Mouse (Mus musculus): Measurements from ENCODE around the gene Lrtm2. TPM values are rescaled to one million over a fixed set of nuclear protein-coding genes. Genes with fewer than 3 reads are reported as not detected.

Lrtm2 gene
- polyA plus RNA-seq, 1 experiment from 2014 or later = 1.1 TPM

GRCm38 (mm10) chr6:119332111-119332510 is 1.5 kb upstream of the Lrtm2 start:
- Histone ChIP-seq H3K27ac (no peak overlapping the region), H3K9me3 (no peaks in the 10 kb centered on the region), H3K9ac (no peak overlapping the region), H3K27me3 (replicated peaks) (peaks cover 53% of the 10 kb centered on the region), H3K36me3 (no peaks in the 10 kb centered on the region), H3K4me3 (no peak overlapping the region), H3K4me2 (replicated peaks) (no peak overlapping the region), H3K4me1 (peaks cover 39% of the 10 kb centered on the region)
- no peak for ATAC-seq (ENCODE audit: low FRiP score, low read depth)
- 0% methylated on average over 1 of the region's 1 CpGs for WGBS

- peaks cover 45% of the 10 kb centered on the region for H3K4me1 ChIP-seq
- peak overlapping the region; percentile 67 for H3K4me2 ChIP-seq (replicated peaks)
- H3K4me3 ChIP-seq = peak overlapping the region; percentile 39
- no peaks in the 10 kb centered on the region for H3K36me3 ChIP-seq
- ATAC-seq (ENCODE audit: low FRiP score, low read depth) = no peak
- 13% methylated on average over 6 of the region's 6 CpGs for WGBS
- H3K27me3 ChIP-seq (replicated peaks) = peaks cover 53% of the 10 kb centered on the region
- peak overlapping the region; percentile 38 for H3K9ac ChIP-seq
- H3K9me3 ChIP-seq = no peaks in the 10 kb centered on the region
- no peak overlapping the region for H3K27ac ChIP-seq
Measured at GRCm38 (mm10) chr6:119329936-119330335, 630 bp downstream of the Lrtm2 start.

- 0 out of 2 replicates have a peak overlapping the region, but pooled peaks have one; percentile 1 for H3K4me3 ChIP-seq
- H3K4me1 ChIP-seq = peaks cover 45% of the 10 kb centered on the region
- peak; percentile 56 for ATAC-seq (ENCODE audit: low FRiP score, low read depth)
- H3K36me3 ChIP-seq = no peaks in the 10 kb centered on the region
- H3K9me3 ChIP-seq = no peaks in the 10 kb centered on the region
- WGBS = 5% methylated on average over 8 of the region's 8 CpGs
- H3K27ac ChIP-seq = no peak overlapping the region
- H3K9ac ChIP-seq = no peak overlapping the region
- H3K4me2 ChIP-seq (replicated peaks) = peak overlapping the region; percentile 67
- peaks cover 53% of the 10 kb centered on the region for H3K27me3 ChIP-seq (replicated peaks)
Measured at GRCm38 (mm10) chr6:119329215-119329714, 1.3 kb downstream of the Lrtm2 start.

GRCm38 (mm10) chr6:119328521-119329115 is 1.9 kb downstream of the Lrtm2 start:
- Histone ChIP-seq H3K36me3 (no peaks in the 10 kb centered on the region), H3K4me1 (peaks cover 41% of the 10 kb centered on the region), H3K27me3 (replicated peaks) (peaks cover 53% of the 10 kb centered on the region), H3K27ac (no peak overlapping the region), H3K9me3 (no peaks in the 10 kb centered on the region), H3K9ac (no peak overlapping the region), H3K4me2 (replicated peaks) (peak overlapping the region; percentile 67), H3K4me3 (no peak overlapping the region)
- 17% methylated on average over 11 of the region's 11 CpGs for WGBS
- 0 out of 2 replicates have a peak, but pooled peaks have one; percentile 7 for ATAC-seq (ENCODE audit: low FRiP score, low read depth)

- no peak overlapping the region for H3K4me2 ChIP-seq (replicated peaks)
- H3K9me3 ChIP-seq = no peaks in the 10 kb centered on the region
- H3K27ac ChIP-seq = no peak overlapping the region
- peaks cover 40% of the 10 kb centered on the region for H3K27me3 ChIP-seq (replicated peaks)
- no peak for ATAC-seq (ENCODE audit: low FRiP score, low read depth)
- H3K36me3 ChIP-seq = no peaks in the 10 kb centered on the region
- WGBS = 42% methylated on average over 7 of the region's 7 CpGs
- no peak overlapping the region for H3K9ac ChIP-seq
- peaks cover 32% of the 10 kb centered on the region for H3K4me1 ChIP-seq
- no peak overlapping the region for H3K4me3 ChIP-seq
Measured at GRCm38 (mm10) chr6:119326541-119326940, 4.0 kb downstream of the Lrtm2 start.

- 71% methylated on average over 6 of the region's 6 CpGs for WGBS
- Histone ChIP-seq H3K9ac (no peak overlapping the region), H3K4me3 (no peak overlapping the region), H3K27ac (no peak overlapping the region), H3K4me2 (replicated peaks) (no peak overlapping the region), H3K27me3 (replicated peaks) (peaks cover 34% of the 10 kb centered on the region), H3K9me3 (no peaks in the 10 kb centered on the region), H3K4me1 (peaks cover 30% of the 10 kb centered on the region), H3K36me3 (no peaks in the 10 kb centered on the region)
- ATAC-seq (ENCODE audit: low FRiP score, low read depth) = no peak
Measured at GRCm38 (mm10) chr6:119325978-119326377, 4.6 kb downstream of the Lrtm2 start.

- Histone ChIP-seq H3K4me2 (replicated peaks) (no peak overlapping the region), H3K9ac (no peak overlapping the region), H3K27me3 (replicated peaks) (peaks cover 22% of the 10 kb centered on the region), H3K9me3 (no peaks in the 10 kb centered on the region), H3K4me3 (no peak overlapping the region), H3K36me3 (no peaks in the 10 kb centered on the region), H3K4me1 (peaks cover 18% of the 10 kb centered on the region), H3K27ac (no peak overlapping the region)
- WGBS = 53% methylated on average over 10 of the region's 10 CpGs
- ATAC-seq (ENCODE audit: low FRiP score, low read depth) = no peak
Measured at GRCm38 (mm10) chr6:119324776-119325175, 5.8 kb downstream of the Lrtm2 start.

- no peak overlapping the region for H3K4me2 ChIP-seq (replicated peaks)
- peaks cover 10% of the 10 kb centered on the region; the same call in 1 of the 2 replicates for H3K4me1 ChIP-seq
- H3K27me3 ChIP-seq (replicated peaks) = peaks cover 4% of the 10 kb centered on the region; the same call in 1 of the 2 replicates
- no peak for ATAC-seq (ENCODE audit: low FRiP score, low read depth)
- H3K4me3 ChIP-seq = no peak overlapping the region
- no peak overlapping the region for H3K9ac ChIP-seq
- H3K9me3 ChIP-seq = no peaks in the 10 kb centered on the region
- no peaks in the 10 kb centered on the region for H3K36me3 ChIP-seq
- H3K27ac ChIP-seq = no peak overlapping the region
- WGBS = 82% methylated on average over 7 of the region's 7 CpGs
Measured at GRCm38 (mm10) chr6:119321752-119322151, 8.8 kb downstream of the Lrtm2 start.

GRCm38 (mm10) chr6:119320481-119320880 is 10.1 kb downstream of the Lrtm2 start:
- Histone ChIP-seq H3K4me2 (replicated peaks) (no peak overlapping the region), H3K9me3 (no peaks in the 10 kb centered on the region), H3K27ac (no peak overlapping the region), H3K4me1 (peaks cover 4% of the 10 kb centered on the region; the same call in 1 of the 2 replicates), H3K36me3 (no peaks in the 10 kb centered on the region), H3K27me3 (replicated peaks) (peaks cover 4% of the 10 kb centered on the region; the same call in 1 of the 2 replicates), H3K9ac (no peak overlapping the region), H3K4me3 (no peak overlapping the region)
- 46% methylated on average over 16 of the region's 16 CpGs for WGBS
- ATAC-seq (ENCODE audit: low FRiP score, low read depth) = no peak

GRCm38 (mm10) chr6:119319358-119319757 is 11.2 kb downstream of the Lrtm2 start:
- Histone ChIP-seq H3K4me1 (peaks cover 7% of the 10 kb centered on the region; the same call in 1 of the 2 replicates), H3K4me2 (replicated peaks) (no peak overlapping the region), H3K27me3 (replicated peaks) (peaks cover 4% of the 10 kb centered on the region; the same call in 1 of the 2 replicates), H3K9me3 (no peaks in the 10 kb centered on the region), H3K36me3 (no peaks in the 10 kb centered on the region), H3K9ac (no peak overlapping the region), H3K27ac (no peak overlapping the region), H3K4me3 (no peak overlapping the region)
- ATAC-seq (ENCODE audit: low FRiP score, low read depth) = no peak
- 88% methylated on average over 2 of the region's 2 CpGs for WGBS

GRCm38 (mm10) chr6:119318732-119319131 is 11.8 kb downstream of the Lrtm2 start:
- Histone ChIP-seq H3K9ac (no peak overlapping the region), H3K4me2 (replicated peaks) (no peak overlapping the region), H3K4me3 (no peak overlapping the region), H3K27ac (no peak overlapping the region), H3K36me3 (no peaks in the 10 kb centered on the region), H3K4me1 (peaks cover 13% of the 10 kb centered on the region; the same call in 1 of the 2 replicates), H3K9me3 (no peaks in the 10 kb centered on the region), H3K27me3 (replicated peaks) (peaks cover 4% of the 10 kb centered on the region; the same call in 1 of the 2 replicates)
- peak; percentile 71 for ATAC-seq (ENCODE audit: low FRiP score, low read depth)
- WGBS = 53% methylated on average over 9 of the region's 9 CpGs

GRCm38 (mm10) chr6:119314751-119315476 is 15.7 kb downstream of the Lrtm2 start:
- no peaks in the 10 kb centered on the region for H3K36me3 ChIP-seq
- H3K4me2 ChIP-seq (replicated peaks) = no peak overlapping the region
- no peak overlapping the region for H3K27ac ChIP-seq
- no peaks in the 10 kb centered on the region for H3K9me3 ChIP-seq
- no peak for ATAC-seq (ENCODE audit: low FRiP score, low read depth)
- no peak overlapping the region for H3K9ac ChIP-seq
- H3K27me3 ChIP-seq (replicated peaks) = peaks cover 4% of the 10 kb centered on the region; the same call in 1 of the 2 replicates
- WGBS = 59% methylated on average over 7 of the region's 7 CpGs
- no peak overlapping the region for H3K4me3 ChIP-seq
- peaks cover 19% of the 10 kb centered on the region; the same call in 1 of the 2 replicates for H3K4me1 ChIP-seq

Data from neural tube, embryonic 12.5 days (tissue).